Comparison of ENCODE assay signal across 8 mouse cellular contexts in genomic region chr2:115859371-115860140, GRCm38 (mm10).
DNase-seq lines count a peak whose midpoint lies in the region; ATAC-seq lines count a peak whose summit lies in the region.

No protein-coding gene starts in this region.

- ATAC-seq in heart, embryonic 15.5 days (replicated peaks; ENCODE audit: insufficient number of reproducible peaks, insufficient read depth, low FRiP score, low read depth) = peak; percentile 57
- ATAC-seq in neural tube, embryonic 12.5 days (ENCODE audit: low FRiP score, low read depth) = peak; percentile 87

- peaks cover 6% of the 10 kb centered on the region; the same call in 1 of the 2 replicates for H3K27me3 ChIP-seq in heart, embryonic 10.5 days (ENCODE audit: insufficient read depth, poor library complexity, severe bottlenecking)
- H3K27me3 ChIP-seq in heart, embryonic 15.5 days = peaks cover 1% of the 10 kb centered on the region; the same call in 1 of the 2 replicates
- peaks cover 5% of the 10 kb centered on the region for H3K27me3 ChIP-seq in neural tube, embryonic 12.5 days (replicated peaks)

- peaks cover 11% of the 10 kb centered on the region for H3K36me3 ChIP-seq in heart, embryonic 10.5 days
- peaks cover 11% of the 10 kb centered on the region; the same call in 1 of the 2 replicates for H3K36me3 ChIP-seq in heart, embryonic 15.5 days
- H3K36me3 ChIP-seq in neural tube, embryonic 12.5 days = peaks cover 11% of the 10 kb centered on the region

- H3K9me3 ChIP-seq in heart, embryonic 10.5 days = no peaks in the 10 kb centered on the region
- H3K9me3 ChIP-seq in heart, embryonic 15.5 days (replicated peaks) = no peaks in the 10 kb centered on the region
- no peaks in the 10 kb centered on the region for H3K9me3 ChIP-seq in neural tube, embryonic 12.5 days

- H3K4me1 ChIP-seq in heart, embryonic 10.5 days = peaks cover 32% of the 10 kb centered on the region
- peaks cover 27% of the 10 kb centered on the region for H3K4me1 ChIP-seq in heart, embryonic 15.5 days (replicated peaks)
- peaks cover 41% of the 10 kb centered on the region for H3K4me1 ChIP-seq in neural tube, embryonic 12.5 days

- peak overlapping the region; percentile 55 for H3K4me3 ChIP-seq in heart, embryonic 10.5 days
- peak overlapping the region; percentile 44 for H3K4me3 ChIP-seq in heart, embryonic 15.5 days
- peak overlapping the region; percentile 16 for H3K4me3 ChIP-seq in neural tube, embryonic 12.5 days

- peak overlapping the region; percentile 36 for H3K9ac ChIP-seq in heart, embryonic 15.5 days
- peak overlapping the region; percentile 48; the same call in 1 of the 2 replicates for H3K9ac ChIP-seq in neural tube, embryonic 12.5 days

- peak overlapping the region; percentile 81 for H3K4me2 ChIP-seq in heart, embryonic 15.5 days
- peak overlapping the region; percentile 59 for H3K4me2 ChIP-seq in neural tube, embryonic 12.5 days (replicated peaks)

- DNase-seq in heart, embryonic 10.5 days (ENCODE audit: low spot score) = peak; percentile 83
- no peak for DNase-seq in heart, adult 8-10 months (ENCODE audit: low spot score)
- DNase-seq in adrenal gland, postnatal 36 days = peak; percentile 78 to 82
- peak; percentile 57 to 71 for DNase-seq in kidney, postnatal 25 days
- DNase-seq in layer of hippocampus, adult 11-12 months (ENCODE audit: low spot score) = no peak
- DNase-seq in adipocyte (ENCODE audit: low spot score) = no peak

- WGBS in heart, embryonic 10.5 days = under 1% methylated on average over 27 of the region's 27 CpGs
- WGBS in heart, embryonic 15.5 days = 4% methylated on average over 27 of the region's 27 CpGs
- under 1% methylated on average over 27 of the region's 27 CpGs for WGBS in neural tube, embryonic 12.5 days

- peak overlapping the region; percentile 87 for H3K27ac ChIP-seq in heart, embryonic 10.5 days
- H3K27ac ChIP-seq in heart, embryonic 15.5 days = peak overlapping the region; percentile 22
- peak overlapping the region; percentile 86 for H3K27ac ChIP-seq in neural tube, embryonic 12.5 days

Comparison
In these comparisons a context has a peak if more than half of its experiments do, and no peak if none do; other contexts are left out.
1. DNase-seq: peak in heart, embryonic 10.5 days (single experiment), adrenal gland, postnatal 36 days (2 of 2) and kidney, postnatal 25 days (2 of 2); none in heart, adult 8-10 months (single experiment), layer of hippocampus, adult 11-12 months (single experiment) and adipocyte (single experiment).
2. H3K27ac ChIP-seq: peak in every context shown above with its lines; median percentile 87 in heart, embryonic 10.5 days; 86 in neural tube, embryonic 12.5 days; 22 in heart, embryonic 15.5 days.
3. Peak in every context shown above with its lines, with median percentiles within 50 percentile points of each other: H3K4me3 ChIP-seq.